Mouse (Mus musculus) heart, adult 11 months (tissue): ENCODE results near the gene Ubxn1.

Experiments
- DNase-seq: peaks from one replicate; pipeline ENCODE4 v3.0.0; 2022

Ubxn1 gene

GRCm38 (mm10) chr19:8871267-8872186 lies at the start of gene Ubxn1:
Gene Ubxn1 (plus strand): TSS chr19:8871496.
- DNase-seq = peak; percentile 100

- no peak for DNase-seq
These were observed 48.6 kb upstream of the Ubxn1 start for GRCm38 (mm10) chr19:8822696-8823095.

GRCm38 (mm10) chr19:8829660-8830059 lies 41.6 kb upstream of the Ubxn1 start, which contains the start of gene AC129217.1:
Gene AC129217.1 (plus strand): TSS chr19:8829773.
- no peak for DNase-seq

- DNase-seq = no peak
These were observed 40.6 kb upstream of the Ubxn1 start for GRCm38 (mm10) chr19:8830664-8831063.

GRCm38 (mm10) chr19:8831262-8831661 lies 40.0 kb upstream of the Ubxn1 start:
- DNase-seq = no peak

- DNase-seq = no peak
These were observed 38.3 kb upstream of the Ubxn1 start for GRCm38 (mm10) chr19:8832971-8833370.

GRCm38 (mm10) chr19:8836327-8836726 lies 35.0 kb upstream of the Ubxn1 start:
- DNase-seq = peak; percentile 91

- peak; percentile 99 for DNase-seq
These were observed 34.0 kb upstream of the Ubxn1 start, which contains the start of gene Bscl2 for GRCm38 (mm10) chr19:8837251-8837791. Gene Bscl2 (plus strand): TSS chr19:8837467.

GRCm38 (mm10) chr19:8838041-8838730 lies 33.1 kb upstream of the Ubxn1 start:
- peak; percentile 91 for DNase-seq

- peak; percentile 92 for DNase-seq
These were observed 32.0 kb upstream of the Ubxn1 start, which contains the start of gene Gng3 for GRCm38 (mm10) chr19:8839103-8839907. Gene Gng3 (minus strand): TSS chr19:8839194.

- DNase-seq = peak; percentile 99
These were observed 31.1 kb upstream of the Ubxn1 start for GRCm38 (mm10) chr19:8839908-8840791.

GRCm38 (mm10) chr19:8841012-8841411 lies 30.3 kb upstream of the Ubxn1 start:
- DNase-seq = peak; percentile 93

- DNase-seq = peak; percentile 91
These were observed 28.3 kb upstream of the Ubxn1 start for GRCm38 (mm10) chr19:8842961-8843360.

- peak; percentile 90 for DNase-seq
These were observed 26.7 kb upstream of the Ubxn1 start for GRCm38 (mm10) chr19:8844371-8845129.

GRCm38 (mm10) chr19:8848356-8848755 lies 22.9 kb upstream of the Ubxn1 start:
- DNase-seq = no peak

- DNase-seq = peak; percentile 98
These were observed 20.8 kb upstream of the Ubxn1 start, which contains the start of gene Lrrn4cl for GRCm38 (mm10) chr19:8850402-8850901. Gene Lrrn4cl (plus strand): TSS chr19:8850768.

GRCm38 (mm10) chr19:8851639-8852038 lies 19.7 kb upstream of the Ubxn1 start:
- no peak for DNase-seq

GRCm38 (mm10) chr19:8852236-8852928 lies 18.9 kb upstream of the Ubxn1 start:
- peak; percentile 96 for DNase-seq

- no peak for DNase-seq
These were observed 18.2 kb upstream of the Ubxn1 start for GRCm38 (mm10) chr19:8853117-8853516.

GRCm38 (mm10) chr19:8857689-8858088 lies 13.6 kb upstream of the Ubxn1 start:
- DNase-seq = no peak
